Comparison of ENCODE assay signal across 22 mouse cellular contexts in genomic region chr4:119975822-119976221, GRCm38 (mm10).
DNase-seq lines count a peak whose midpoint lies in the region; ATAC-seq and TF ChIP-seq lines count a peak whose summit lies in the region.
"Had no signal": no experiment of that assay in that cellular context is flagged by ENCODE, and none has a peak within 500 bp of the region (broad histone marks: within the 10 kb centered on the region; RNA-seq: fewer than 3 reads in every experiment).

No protein-coding gene starts in this region.

- H3K4me3 ChIP-seq in hindbrain, embryonic 11.5 days (ENCODE audit: low read depth, low read length), result no peak overlapping the region
- no peak overlapping the region for H3K4me3 ChIP-seq in hindbrain, embryonic 14.5 days (replicated peaks; ENCODE audit: low read length)
- H3K4me3 ChIP-seq in neural tube, embryonic 12.5 days, result no peak overlapping the region
- peak overlapping the region in 1 of 3 experiments; percentile 33 for H3K4me3 ChIP-seq in CH12.LX (replicated peaks in 1 of 3; ENCODE audit: low read depth in 2 of 3, low read length in 2 of 3, poor library complexity in 1 of 3)
- H3K4me3 ChIP-seq: embryonic facial prominence, embryonic 12.5 days; embryonic facial prominence, embryonic 15.5 days; gastrocnemius, adult 2 months; hindbrain, embryonic 15.5 days; intestine, embryonic 15.5 days had no signal

- 81% methylated on average over 12 of the region's 12 CpGs for WGBS in hindbrain, embryonic 11.5 days
- 75% methylated on average over 12 of the region's 12 CpGs for WGBS in hindbrain, embryonic 14.5 days
- 81% methylated on average over 12 of the region's 12 CpGs for WGBS in neural tube, embryonic 12.5 days

- intact Hi-C loops in left cerebral cortex, postnatal 4 days (cut with DNase I), result no loop called here

- DNase-seq in hindbrain, embryonic 11.5 days (ENCODE audit: low spot score), result no peak
- no peak for DNase-seq in hindbrain, embryonic 14.5 days (ENCODE audit: low spot score)
- no peak for DNase-seq in neural tube, embryonic 10.5 days (ENCODE audit: extremely low spot score, low spot score)
- DNase-seq in CH12.LX (ENCODE audit: extremely low read depth), result no peak
- no peak for DNase-seq in left cerebral cortex, postnatal 4 days
- DNase-seq: adrenal gland, postnatal 10 days; adrenal gland, postnatal 36 days; cerebellum, adult 18-20 months; cerebellum, adult 9-10 months; cerebellum, postnatal 14 days; forebrain, postnatal 0 days; gastrocnemius, adult 2 months; gastrocnemius, postnatal 14 days; heart, adult 11 months had no signal

- no peak overlapping the region for H3K27ac ChIP-seq in hindbrain, embryonic 11.5 days (ENCODE audit: low read depth, low read length)
- no peak overlapping the region for H3K27ac ChIP-seq in hindbrain, embryonic 14.5 days
- no peak overlapping the region for H3K27ac ChIP-seq in neural tube, embryonic 12.5 days
- peak overlapping the region; percentile 94 for H3K27ac ChIP-seq in CH12.LX (ENCODE audit: insufficient read depth, low read depth)
- H3K27ac ChIP-seq: embryonic facial prominence, embryonic 12.5 days; embryonic facial prominence, embryonic 15.5 days; gastrocnemius, adult 2 months; hindbrain, embryonic 15.5 days; intestine, embryonic 15.5 days had no signal

- H3K27me3 ChIP-seq in hindbrain, embryonic 11.5 days (ENCODE audit: control insufficient read depth, insufficient read depth, low read length), result no peaks in the 10 kb centered on the region
- H3K27me3 ChIP-seq in hindbrain, embryonic 14.5 days (ENCODE audit: control insufficient read depth, insufficient read depth, low read length), result no peaks in the 10 kb centered on the region
- no peaks in the 10 kb centered on the region for H3K27me3 ChIP-seq in neural tube, embryonic 12.5 days (replicated peaks)
- H3K27me3 ChIP-seq in CH12.LX (replicated peaks), result no peaks in the 10 kb centered on the region
- H3K27me3 ChIP-seq: embryonic facial prominence, embryonic 15.5 days; hindbrain, embryonic 15.5 days; intestine, embryonic 15.5 days; Patski had no signal

- TF ChIP-seq CTCF in CH12.LX (conservative IDR thresholded peaks at IDR 0.05 in 1 of 2, IDR thresholded peaks at IDR 0.05 in 1 of 2; ENCODE audit: low read depth in 2 of 2, low read length in 2 of 2), result no peak

- H3K9ac ChIP-seq in hindbrain, embryonic 11.5 days (ENCODE audit: low read depth, low read length), result no peak overlapping the region
- no peak overlapping the region for H3K9ac ChIP-seq in hindbrain, embryonic 14.5 days
- no peak overlapping the region for H3K9ac ChIP-seq in neural tube, embryonic 12.5 days
- peak overlapping the region; percentile 32 for H3K9ac ChIP-seq in CH12.LX (ENCODE audit: insufficient read depth, low read depth)
- H3K9ac ChIP-seq: embryonic facial prominence, embryonic 12.5 days; embryonic facial prominence, embryonic 15.5 days; forebrain, postnatal 0 days; hindbrain, embryonic 15.5 days; intestine, embryonic 15.5 days had no signal

- no peaks in the 10 kb centered on the region for H3K9me3 ChIP-seq in hindbrain, embryonic 11.5 days (ENCODE audit: control insufficient read depth, low read length)
- no peaks in the 10 kb centered on the region for H3K9me3 ChIP-seq in hindbrain, embryonic 14.5 days (ENCODE audit: control insufficient read depth, low read length)
- H3K9me3 ChIP-seq in neural tube, embryonic 12.5 days, result no peaks in the 10 kb centered on the region
- H3K9me3 ChIP-seq in CH12.LX (replicated peaks; ENCODE audit: low read length), result no peaks in the 10 kb centered on the region
- H3K9me3 ChIP-seq: embryonic facial prominence, embryonic 12.5 days; embryonic facial prominence, embryonic 15.5 days; hindbrain, embryonic 15.5 days; intestine, embryonic 15.5 days had no signal

- TF ChIP-seq EP300 in CH12.LX (IDR thresholded peaks at IDR 0.05; ENCODE audit: low read length), result no peak

- H3K4me2 ChIP-seq in hindbrain, embryonic 11.5 days (replicated peaks; ENCODE audit: low read depth, low read length), result no peak overlapping the region
- H3K4me2 ChIP-seq in hindbrain, embryonic 14.5 days (replicated peaks), result no peak overlapping the region
- no peak overlapping the region for H3K4me2 ChIP-seq in neural tube, embryonic 12.5 days (replicated peaks)
- peak overlapping the region; percentile 40; the same call in 1 of the 2 replicates for H3K4me2 ChIP-seq in CH12.LX (ENCODE audit: insufficient read depth, low read depth, poor library complexity, severe bottlenecking)
- H3K4me2 ChIP-seq: embryonic facial prominence, embryonic 12.5 days; embryonic facial prominence, embryonic 15.5 days; heart, embryonic 11.5 days; hindbrain, embryonic 15.5 days; intestine, embryonic 15.5 days had no signal

- TF ChIP-seq RAD21 in CH12.LX (IDR thresholded peaks at IDR 0.05; ENCODE audit: low read depth, low read length), result no peak

- no peaks in the 10 kb centered on the region for H3K79me2 ChIP-seq in CH12.LX (replicated peaks; ENCODE audit: control insufficient read depth, extremely low read depth, insufficient read depth, poor library complexity, severe bottlenecking)

- ATAC-seq in hindbrain, embryonic 11.5 days (ENCODE audit: low FRiP score), result 0 out of 2 replicates have a peak, but pooled peaks have one; percentile 7
- ATAC-seq in hindbrain, embryonic 14.5 days (ENCODE audit: low FRiP score), result no peak
- ATAC-seq in neural tube, embryonic 12.5 days (ENCODE audit: low FRiP score, low read depth), result 0 out of 2 replicates have a peak, but pooled peaks have one; percentile 5
- ATAC-seq: forebrain, embryonic 14.5 days; intestine, embryonic 15.5 days; Patski had no signal

- dilution Hi-C loops in CH12.LX (cut with MboI; ENCODE audit: extremely low pct_ligation_motif_present, extremely low pct_unique_long_range_greater_than_20kb, low sequenced_read_pairs), result no loop called here

- H3K36me3 ChIP-seq in hindbrain, embryonic 11.5 days (ENCODE audit: control insufficient read depth, insufficient read depth, low read length), result no peaks in the 10 kb centered on the region
- no peaks in the 10 kb centered on the region for H3K36me3 ChIP-seq in hindbrain, embryonic 14.5 days (replicated peaks; ENCODE audit: control insufficient read depth, insufficient read depth)
- H3K36me3 ChIP-seq in neural tube, embryonic 12.5 days, result no peaks in the 10 kb centered on the region
- H3K36me3 ChIP-seq in CH12.LX (replicated peaks in 1 of 2; ENCODE audit: control insufficient read depth in 1 of 2, insufficient read depth in 1 of 2, low read length in 1 of 2), result no peaks in the 10 kb centered on the region
- H3K36me3 ChIP-seq: embryonic facial prominence, embryonic 12.5 days; embryonic facial prominence, embryonic 15.5 days; hindbrain, embryonic 15.5 days; intestine, embryonic 15.5 days had no signal

- H3K4me1 ChIP-seq in hindbrain, embryonic 11.5 days (replicated peaks; ENCODE audit: control insufficient read depth, insufficient read depth, low read length), result peaks cover 3% of the 10 kb centered on the region; the same call in 1 of the 2 replicates
- peaks cover 15% of the 10 kb centered on the region for H3K4me1 ChIP-seq in hindbrain, embryonic 14.5 days (replicated peaks; ENCODE audit: control insufficient read depth, insufficient read depth, low read length)
- peaks cover 21% of the 10 kb centered on the region; the same call in 1 of the 2 replicates for H3K4me1 ChIP-seq in neural tube, embryonic 12.5 days
- H3K4me1 ChIP-seq in CH12.LX (ENCODE audit: control insufficient read depth in 1 of 2, insufficient read depth in 2 of 2), result peaks cover 51 to 89% of the 10 kb centered on the region in 2 experiments
- H3K4me1 ChIP-seq: embryonic facial prominence, embryonic 12.5 days; intestine, embryonic 15.5 days had no signal

- in situ Hi-C loops in CH12.LX (cut with MboI; ENCODE audit: low pct_ligation_motif_present, low pct_unique_long_range_greater_than_20kb, low sequenced_read_pairs), result loop anchor here (5.0 kb wide), 1 partner anchor 56 kb away; no protein-coding TSS in a partner anchor

- TF ChIP-seq POLR2A in CH12.LX (IDR thresholded peaks at IDR 0.05; ENCODE audit: low read depth, low read length), result no peak

TF ChIP-seq in CH12.LX, 34 proteins besides CTCF, POLR2A, EP300 and RAD21:
- no peak for TF ChIP-seq ELF1 (IDR thresholded peaks at IDR 0.05; ENCODE audit: low read depth, low read length)
- no peak for TF ChIP-seq ZMIZ1 (IDR thresholded peaks at IDR 0.05; ENCODE audit: low read depth, low read length)
- no peak for TF ChIP-seq NRF1 (IDR thresholded peaks at IDR 0.05; ENCODE audit: low read depth, low read length)
- no peak for TF ChIP-seq MAX (IDR thresholded peaks at IDR 0.05; ENCODE audit: low read length)
- TF ChIP-seq BHLHE40 (IDR thresholded peaks at IDR 0.05; ENCODE audit: low read depth, low read length), result no peak
- no peak for TF ChIP-seq NELFE (IDR thresholded peaks at IDR 0.05; ENCODE audit: low read depth, low read length)
- TF ChIP-seq ETS1 (conservative IDR thresholded peaks at IDR 0.05; ENCODE audit: low read depth, low read length), result no peak
- TF ChIP-seq USF1 (IDR thresholded peaks at IDR 0.05; ENCODE audit: low read depth, low read length), result no peak
- no peak for TF ChIP-seq JUN (IDR thresholded peaks at IDR 0.05; ENCODE audit: insufficient read depth, low read depth, low read length)
- no peak for TF ChIP-seq UBTF (IDR thresholded peaks at IDR 0.05; ENCODE audit: low read depth, low read length)
- TF ChIP-seq MAZ (IDR thresholded peaks at IDR 0.05; ENCODE audit: low read depth, low read length), result no peak
- TF ChIP-seq RCOR1 (conservative IDR thresholded peaks at IDR 0.05; ENCODE audit: low read depth, low read length), result no peak
- no peak for TF ChIP-seq KAT2A (IDR thresholded peaks at IDR 0.05; ENCODE audit: insufficient replicate concordance, low read length)
